Mouse (Mus musculus): Measurements from ENCODE around the gene Cmtm5. TPM values are rescaled to one million over a fixed set of nuclear protein-coding genes. Genes with fewer than 3 reads are reported as not detected.
A peak's percentile ranks its signal among the peaks of the same experiment; 100 is the strongest.

Gene Cmtm5
- polyA plus RNA-seq (2014; fragmentation: Nextera tagmentation; extraction: Ambion mirVana), result 1.8 and 3.2 TPM in 2 replicates

GRCm38 (mm10) chr14:54935904-54936830 is at the start of gene Cmtm5:
Gene Cmtm5 (plus strand): TSS chr14:54936261.
- H3K4me3 ChIP-seq (ENCODE audit: low read depth, low read length), result no peak within 1 kb of the TSS
- H3K9me3 ChIP-seq (ENCODE audit: control insufficient read depth, low read length), result no peaks in the 10 kb centered on the region
- H3K4me1 ChIP-seq (ENCODE audit: control insufficient read depth, insufficient read depth, low read length), result peaks cover 3% of the 10 kb centered on the region; the same call in 1 of the 2 replicates
- H3K27me3 ChIP-seq (ENCODE audit: control insufficient read depth, insufficient read depth, low read length), result no peaks in the 10 kb centered on the region
- H3K4me2 ChIP-seq (ENCODE audit: low read depth, severe bottlenecking), result no peak within 1 kb of the TSS
- peak within 1 kb of the TSS; percentile 9; the same call in 1 of the 2 replicates for H3K27ac ChIP-seq (replicated peaks; ENCODE audit: low read depth, low read length)
- H3K36me3 ChIP-seq (ENCODE audit: control insufficient read depth, insufficient read depth, low read length), result no peaks in the 10 kb centered on the region
- no peak for ATAC-seq (ENCODE audit: insufficient number of reproducible peaks, low FRiP score, low TSS enrichment, low read depth)
- 41% methylated on average over 8 of the region's 8 CpGs for WGBS
- no peak for DNase-seq (ENCODE audit: low spot score)
- H3K9ac ChIP-seq (ENCODE audit: low read length), result no peak within 1 kb of the TSS

- Histone ChIP-seq H3K36me3 (ENCODE audit: control insufficient read depth, insufficient read depth, low read length) (peaks cover 12% of the 10 kb centered on the region), H3K4me3 (ENCODE audit: low read depth, low read length) (peak within 1 kb of the TSS; percentile 97), H3K27me3 (ENCODE audit: control insufficient read depth, insufficient read depth, low read length) (no peaks in the 10 kb centered on the region), H3K4me1 (ENCODE audit: control insufficient read depth, insufficient read depth, low read length) (peaks cover 3% of the 10 kb centered on the region), H3K9me3 (ENCODE audit: control insufficient read depth, low read length) (no peaks in the 10 kb centered on the region), H3K9ac (ENCODE audit: low read length) (no peak within 1 kb of the TSS), H3K4me2 (ENCODE audit: low read depth, severe bottlenecking) (peak within 1 kb of the TSS; percentile 24; the same call in 1 of the 2 replicates), H3K27ac (replicated peaks; ENCODE audit: low read depth, low read length) (no peak within 1 kb of the TSS)
- DNase-seq (ENCODE audit: low spot score), result no peak
- 92% methylated on average over 3 of the region's 3 CpGs for WGBS
- no peak for ATAC-seq (ENCODE audit: insufficient number of reproducible peaks, low FRiP score, low TSS enrichment, low read depth)
These were observed 43.9 kb upstream of the Cmtm5 start, which contains the start of gene Pabpn1 for GRCm38 (mm10) chr14:54892200-54892599. Gene Pabpn1 (plus strand): TSS chr14:54892500.

GRCm38 (mm10) chr14:54893651-54894181 is 42.3 kb upstream of the Cmtm5 start:
- Histone ChIP-seq H3K36me3 (ENCODE audit: control insufficient read depth, insufficient read depth, low read length) (peaks cover 18% of the 10 kb centered on the region), H3K9ac (ENCODE audit: low read length) (peak overlapping the region; percentile 99), H3K9me3 (ENCODE audit: control insufficient read depth, low read length) (no peaks in the 10 kb centered on the region), H3K4me1 (ENCODE audit: control insufficient read depth, insufficient read depth, low read length) (peaks cover 3% of the 10 kb centered on the region), H3K4me2 (ENCODE audit: low read depth, severe bottlenecking) (peak overlapping the region; percentile 24; the same call in 1 of the 2 replicates), H3K27me3 (ENCODE audit: control insufficient read depth, insufficient read depth, low read length) (no peaks in the 10 kb centered on the region), H3K27ac (replicated peaks; ENCODE audit: low read depth, low read length) (peak overlapping the region; percentile 91; the same call in 1 of the 2 replicates), H3K4me3 (ENCODE audit: low read depth, low read length) (peak overlapping the region; percentile 97)
- peak; percentile 96 for DNase-seq (ENCODE audit: low spot score)
- ATAC-seq (ENCODE audit: insufficient number of reproducible peaks, low FRiP score, low TSS enrichment, low read depth), result peak; percentile 99
- WGBS, result under 1% methylated on average over 38 of the region's 38 CpGs

- peak overlapping the region; percentile 70 for H3K4me2 ChIP-seq (ENCODE audit: low read depth, severe bottlenecking)
These were observed 41.5 kb upstream of the Cmtm5 start for GRCm38 (mm10) chr14:54894296-54895151.

GRCm38 (mm10) chr14:54897445-54897844 is 38.6 kb upstream of the Cmtm5 start:
- no peaks in the 10 kb centered on the region for H3K9me3 ChIP-seq (ENCODE audit: control insufficient read depth, low read length)
- no peak overlapping the region for H3K4me2 ChIP-seq (ENCODE audit: low read depth, severe bottlenecking)
- DNase-seq (ENCODE audit: low spot score), result no peak
- no peak overlapping the region for H3K27ac ChIP-seq (replicated peaks; ENCODE audit: low read depth, low read length)
- 83% methylated on average over 2 of the region's 2 CpGs for WGBS
- no peak for ATAC-seq (ENCODE audit: insufficient number of reproducible peaks, low FRiP score, low TSS enrichment, low read depth)
- H3K9ac ChIP-seq (ENCODE audit: low read length), result no peak overlapping the region
- H3K4me1 ChIP-seq (ENCODE audit: control insufficient read depth, insufficient read depth, low read length), result peaks cover 3% of the 10 kb centered on the region
- peaks cover 18% of the 10 kb centered on the region for H3K36me3 ChIP-seq (ENCODE audit: control insufficient read depth, insufficient read depth, low read length)
- H3K4me3 ChIP-seq (ENCODE audit: low read depth, low read length), result no peak overlapping the region
- no peaks in the 10 kb centered on the region for H3K27me3 ChIP-seq (ENCODE audit: control insufficient read depth, insufficient read depth, low read length)

More at GRCm38 (mm10) chr14:54894296-54895151, 41.5 kb upstream of the Cmtm5 start:
- Histone ChIP-seq H3K9me3 (ENCODE audit: control insufficient read depth, low read length) (no peaks in the 10 kb centered on the region), H3K4me3 (ENCODE audit: low read depth, low read length) (peak overlapping the region; percentile 97), H3K36me3 (ENCODE audit: control insufficient read depth, insufficient read depth, low read length) (peaks cover 18% of the 10 kb centered on the region), H3K4me1 (ENCODE audit: control insufficient read depth, insufficient read depth, low read length) (peaks cover 3% of the 10 kb centered on the region), H3K27ac (replicated peaks; ENCODE audit: low read depth, low read length) (peak overlapping the region; percentile 91), H3K27me3 (ENCODE audit: control insufficient read depth, insufficient read depth, low read length) (no peaks in the 10 kb centered on the region), H3K9ac (ENCODE audit: low read length) (peak overlapping the region; percentile 99)
- under 1% methylated on average over 52 of the region's 54 CpGs for WGBS
- DNase-seq (ENCODE audit: low spot score) (peak; percentile 72), ATAC-seq (ENCODE audit: insufficient number of reproducible peaks, low FRiP score, low TSS enrichment, low read depth) (peak; percentile 27)

GRCm38 (mm10) chr14:54900383-54900782 is 35.7 kb upstream of the Cmtm5 start:
- Histone ChIP-seq H3K9me3 (ENCODE audit: control insufficient read depth, low read length) (no peaks in the 10 kb centered on the region), H3K27me3 (ENCODE audit: control insufficient read depth, insufficient read depth, low read length) (no peaks in the 10 kb centered on the region), H3K4me2 (ENCODE audit: low read depth, severe bottlenecking) (no peak overlapping the region), H3K36me3 (ENCODE audit: control insufficient read depth, insufficient read depth, low read length) (peaks cover 18% of the 10 kb centered on the region), H3K4me3 (ENCODE audit: low read depth, low read length) (no peak overlapping the region), H3K27ac (replicated peaks; ENCODE audit: low read depth, low read length) (no peak overlapping the region), H3K9ac (ENCODE audit: low read length) (no peak overlapping the region), H3K4me1 (ENCODE audit: control insufficient read depth, insufficient read depth, low read length) (no peaks in the 10 kb centered on the region; the same call in 1 of the 2 replicates)
- DNase-seq (ENCODE audit: low spot score) (peak; percentile 80), ATAC-seq (ENCODE audit: insufficient number of reproducible peaks, low FRiP score, low TSS enrichment, low read depth) (peak; percentile 36; the same call in 1 of the 2 replicates)
- 2% methylated on average over 3 of the region's 3 CpGs for WGBS

GRCm38 (mm10) chr14:54903641-54904040 is 32.4 kb upstream of the Cmtm5 start:
- WGBS, result 92% methylated on average over 4 of the region's 4 CpGs
- ATAC-seq (ENCODE audit: insufficient number of reproducible peaks, low FRiP score, low TSS enrichment, low read depth), result no peak
- no peak overlapping the region for H3K4me2 ChIP-seq (ENCODE audit: low read depth, severe bottlenecking)

More at GRCm38 (mm10) chr14:54903641-54904040, 32.4 kb upstream of the Cmtm5 start:
- H3K9ac ChIP-seq (ENCODE audit: low read length), result no peak overlapping the region
- no peaks in the 10 kb centered on the region for H3K4me1 ChIP-seq (ENCODE audit: control insufficient read depth, insufficient read depth, low read length)
- H3K36me3 ChIP-seq (ENCODE audit: control insufficient read depth, insufficient read depth, low read length), result peaks cover 8% of the 10 kb centered on the region; the same call in 1 of the 2 replicates
- no peak overlapping the region for H3K4me3 ChIP-seq (ENCODE audit: low read depth, low read length)
- no peaks in the 10 kb centered on the region for H3K27me3 ChIP-seq (ENCODE audit: control insufficient read depth, insufficient read depth, low read length)
- DNase-seq (ENCODE audit: low spot score), result no peak
- no peak overlapping the region for H3K27ac ChIP-seq (replicated peaks; ENCODE audit: low read depth, low read length)
- no peaks in the 10 kb centered on the region for H3K9me3 ChIP-seq (ENCODE audit: control insufficient read depth, low read length)
